Mouse (Mus musculus) C2C12 (cell line): Measurements from ENCODE around the gene H2-Aa. TPM values are rescaled to one million over a fixed set of nuclear protein-coding genes. Genes with fewer than 3 reads are reported as not detected.

Experiments used
- H3K27me3 ChIP-seq: one replicate; pipeline ENCODE4 v1.6.1; 2011; ENCODE audit not compliant: control insufficient read depth, insufficient read depth, insufficient read length
- H3K36me3 ChIP-seq: one replicate; pipeline ENCODE4 v1.6.1; 2011; ENCODE audit not compliant: control insufficient read depth, insufficient read depth
- H3K4me3 ChIP-seq: one replicate; pipeline ENCODE4 v1.5.1; 2011; ENCODE audit warnings: mild to moderate bottlenecking, control low read depth; ENCODE audit not compliant: poor library complexity, insufficient read depth, severe bottlenecking
- H3K79me2 ChIP-seq: one replicate; pipeline ENCODE4 v1.6.1; 2011; ENCODE audit not compliant: control insufficient read depth, insufficient read depth
- H3K79me3 ChIP-seq: one replicate; pipeline ENCODE4 v1.6.1; 2011; ENCODE audit warnings: low read depth, control low read depth
- H3ac ChIP-seq: one replicate; pipeline ENCODE3; 2011; ENCODE audit warnings: low read depth; ENCODE audit not compliant: control insufficient read depth, insufficient read length
- CEBPB ChIP-seq: IDR thresholded peaks from one replicate; pipeline ENCODE4 v1.6.1; 2011; ENCODE audit warnings: low read depth, mild to moderate bottlenecking, control low read depth, moderate library complexity
- CTCF ChIP-seq: IDR thresholded peaks from one replicate; pipeline ENCODE4 v1.5.1; 2011; ENCODE audit not compliant: control insufficient read depth, insufficient read depth, insufficient read length
- FOSL1 ChIP-seq: IDR thresholded peaks from one replicate; pipeline ENCODE4 v1.8.0; 2011; ENCODE audit warnings: mild to moderate bottlenecking, low read length; ENCODE audit not compliant: poor library complexity, insufficient read depth, severe bottlenecking
- MAX ChIP-seq: IDR thresholded peaks from one replicate; pipeline ENCODE4 v1.6.1; 2011; ENCODE audit warnings: mild to moderate bottlenecking, control low read depth
- MYOD1 ChIP-seq: IDR thresholded peaks from one replicate; pipeline ENCODE4 v1.6.1; 2011; ENCODE audit warnings: low read depth; ENCODE audit not compliant: control insufficient read depth, insufficient read length
- MYOG ChIP-seq: IDR thresholded peaks from one replicate; pipeline ENCODE4 v1.6.1; 2011; ENCODE audit not compliant: control insufficient read depth, insufficient read length; ENCODE audit errors: extremely low read depth
- USF1 ChIP-seq: IDR thresholded peaks from one replicate; pipeline ENCODE4 v1.6.1; 2011; ENCODE audit warnings: low read depth, mild to moderate bottlenecking, control low read depth, moderate library complexity
- polyA plus RNA-seq: library from polyadenylated mRNA; unstranded; fragments of >200 nt; fragmentation: generic; extraction: Trizol; gene quantifications from one replicate; pipeline ENCODE4 v1.2.1, GENCODE M21; 2012; ENCODE audit warnings: missing spikeins

H2-Aa gene
- polyA plus RNA-seq, 1 experiment, result not detected

GRCm38 (mm10) chr17:34281836-34282235 lies 5.8 kb downstream of the H2-Aa start:
- no peaks in the 10 kb centered on the region for H3K79me3 ChIP-seq
- no peak overlapping the region for H3K4me3 ChIP-seq
- no peaks in the 10 kb centered on the region for H3K36me3 ChIP-seq
- no peak overlapping the region for H3ac ChIP-seq
- no peaks in the 10 kb centered on the region for H3K27me3 ChIP-seq
- H3K79me2 ChIP-seq, result no peaks in the 10 kb centered on the region
- no peak for TF ChIP-seq MYOD1
- TF ChIP-seq CEBPB, result no peak
- TF ChIP-seq CTCF, result no peak
- TF ChIP-seq FOSL1, result no peak

- Histone ChIP-seq H3K79me3 (no peaks in the 10 kb centered on the region), H3K27me3 (no peaks in the 10 kb centered on the region), H3K4me3 (no peak overlapping the region), H3ac (no peak overlapping the region), H3K36me3 (no peaks in the 10 kb centered on the region), H3K79me2 (no peaks in the 10 kb centered on the region)
- TF ChIP-seq MAX, result no peak
- no peak for TF ChIP-seq USF1
- TF ChIP-seq MYOG, result no peak
- no peak for TF ChIP-seq CTCF
- no peak for TF ChIP-seq MYOD1
- TF ChIP-seq CEBPB, result no peak
These were observed 7.1 kb downstream of the H2-Aa start for GRCm38 (mm10) chr17:34280499-34281038.

GRCm38 (mm10) chr17:34272102-34272501 lies 15.5 kb downstream of the H2-Aa start:
- H3ac ChIP-seq, result no peak overlapping the region
- peaks cover 4% of the 10 kb centered on the region for H3K27me3 ChIP-seq
- H3K36me3 ChIP-seq, result no peaks in the 10 kb centered on the region
- no peaks in the 10 kb centered on the region for H3K79me3 ChIP-seq
- no peak overlapping the region for H3K4me3 ChIP-seq
- TF ChIP-seq FOSL1, result no peak
- no peak for TF ChIP-seq CEBPB
- TF ChIP-seq CTCF, result no peak
- no peak for TF ChIP-seq MYOD1
- no peak for TF ChIP-seq MAX
- TF ChIP-seq MYOG, result no peak
- TF ChIP-seq USF1, result no peak
- no peaks in the 10 kb centered on the region for H3K79me2 ChIP-seq

- peaks cover 5% of the 10 kb centered on the region for H3K27me3 ChIP-seq
- no peaks in the 10 kb centered on the region for H3K79me2 ChIP-seq
- H3ac ChIP-seq, result no peak overlapping the region
- no peaks in the 10 kb centered on the region for H3K36me3 ChIP-seq
- TF ChIP-seq MYOG (no peak), CEBPB (no peak), USF1 (no peak), MAX (no peak), FOSL1 (no peak)
- H3K4me3 ChIP-seq, result no peak overlapping the region
- H3K79me3 ChIP-seq, result no peaks in the 10 kb centered on the region
These were observed 16.7 kb downstream of the H2-Aa start for GRCm38 (mm10) chr17:34270940-34271339.

- H3K36me3 ChIP-seq, result no peaks in the 10 kb centered on the region
- no peak overlapping the region for H3K4me3 ChIP-seq
- H3K27me3 ChIP-seq, result peaks cover 5% of the 10 kb centered on the region
- H3K79me2 ChIP-seq, result no peaks in the 10 kb centered on the region
- TF ChIP-seq USF1 (no peak), MYOD1 (no peak), CTCF (no peak), CEBPB (no peak), MYOG (no peak), FOSL1 (no peak), MAX (no peak)
- H3ac ChIP-seq, result no peak overlapping the region
- H3K79me3 ChIP-seq, result no peaks in the 10 kb centered on the region
These were observed 17.4 kb downstream of the H2-Aa start for GRCm38 (mm10) chr17:34270230-34270629.

GRCm38 (mm10) chr17:34269817-34270216 lies 17.8 kb downstream of the H2-Aa start:
- Histone ChIP-seq H3K27me3 (peaks cover 6% of the 10 kb centered on the region), H3ac (no peak overlapping the region), H3K4me3 (no peak overlapping the region), H3K36me3 (no peaks in the 10 kb centered on the region), H3K79me2 (no peaks in the 10 kb centered on the region), H3K79me3 (no peaks in the 10 kb centered on the region)
- TF ChIP-seq CEBPB (no peak), CTCF (no peak), MAX (no peak), MYOG (no peak), MYOD1 (no peak), FOSL1 (no peak), USF1 (no peak)
